Mouse (Mus musculus) frontal cortex, postnatal 10 days (tissue): ENCODE measurements around the gene Cenpn.
A peak's percentile ranks its signal among the peaks of the same experiment; 100 is the strongest.

ENCODE experiments used
- DNase-seq, 2 experiments: peaks; one replicate each; pipeline ENCODE4 v3.0.0; 2022; ENCODE audit warnings: low spot score in 2 of 2, mixed read lengths in 1 of 2

The Cenpn gene

DNA sequence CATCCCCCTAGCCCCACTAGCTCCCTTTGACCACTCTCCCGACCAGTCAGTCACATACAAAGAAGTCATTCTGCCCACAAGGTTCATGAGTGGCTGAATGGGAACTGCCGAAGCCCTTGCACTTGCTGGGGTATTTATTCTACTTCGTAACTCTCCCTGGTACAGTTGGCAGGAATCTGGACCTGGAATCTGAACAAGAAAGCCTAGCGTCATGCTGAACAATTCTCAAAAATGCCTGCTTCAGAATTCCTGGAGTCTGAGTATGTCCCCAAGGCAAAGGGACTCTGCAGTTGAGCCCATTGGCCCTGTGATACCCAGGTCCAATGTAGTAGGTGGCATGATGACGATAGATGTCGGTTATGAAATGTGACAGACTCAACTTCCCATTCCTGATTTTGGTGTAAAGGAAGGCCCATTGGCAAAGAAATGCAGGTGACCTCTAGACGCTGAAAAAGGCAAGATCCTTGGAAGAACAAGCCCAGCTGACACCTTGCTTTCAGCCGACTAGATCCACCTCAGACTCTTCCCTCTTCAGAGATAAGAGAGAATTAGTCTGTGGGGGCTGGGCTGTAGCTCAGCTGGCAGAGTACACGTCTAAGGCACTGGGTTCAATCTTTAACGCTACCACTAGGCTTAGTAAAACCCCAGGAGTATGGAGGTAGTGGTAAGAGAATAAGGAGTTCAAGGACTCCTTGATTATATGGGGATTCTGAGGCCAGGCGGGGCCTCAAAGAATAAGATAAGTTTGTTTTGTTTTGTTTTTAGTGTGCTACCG lies 20.9 kb downstream of the Cenpn start:
- no peak for DNase-seq

DNA sequence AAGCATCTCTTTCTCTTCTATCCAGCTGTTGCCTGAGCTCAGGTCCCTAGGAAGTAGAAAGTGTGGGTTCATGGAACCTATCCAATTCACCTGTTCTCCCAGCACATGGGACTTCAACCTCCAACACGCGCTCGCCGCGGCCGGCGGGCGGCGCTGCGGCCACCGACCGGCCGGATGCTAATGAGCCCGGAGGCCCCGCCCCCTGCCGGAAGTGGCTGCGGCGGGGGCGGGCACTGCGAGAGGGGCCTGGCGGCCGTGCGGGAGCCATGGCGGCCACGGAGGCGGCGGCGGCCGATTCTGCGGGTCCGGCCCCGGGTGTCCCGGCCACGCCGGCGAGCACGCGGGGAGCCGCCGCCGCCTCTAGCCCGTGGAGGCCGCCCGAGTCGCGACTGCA lies 21.6 kb downstream of the Cenpn start, which contains the start of gene Atmin:
TSS of gene Atmin (plus strand) at position 233 of the 394 bp plus-strand sequence.
- peak; percentile 69 to 83 for DNase-seq

DNA sequence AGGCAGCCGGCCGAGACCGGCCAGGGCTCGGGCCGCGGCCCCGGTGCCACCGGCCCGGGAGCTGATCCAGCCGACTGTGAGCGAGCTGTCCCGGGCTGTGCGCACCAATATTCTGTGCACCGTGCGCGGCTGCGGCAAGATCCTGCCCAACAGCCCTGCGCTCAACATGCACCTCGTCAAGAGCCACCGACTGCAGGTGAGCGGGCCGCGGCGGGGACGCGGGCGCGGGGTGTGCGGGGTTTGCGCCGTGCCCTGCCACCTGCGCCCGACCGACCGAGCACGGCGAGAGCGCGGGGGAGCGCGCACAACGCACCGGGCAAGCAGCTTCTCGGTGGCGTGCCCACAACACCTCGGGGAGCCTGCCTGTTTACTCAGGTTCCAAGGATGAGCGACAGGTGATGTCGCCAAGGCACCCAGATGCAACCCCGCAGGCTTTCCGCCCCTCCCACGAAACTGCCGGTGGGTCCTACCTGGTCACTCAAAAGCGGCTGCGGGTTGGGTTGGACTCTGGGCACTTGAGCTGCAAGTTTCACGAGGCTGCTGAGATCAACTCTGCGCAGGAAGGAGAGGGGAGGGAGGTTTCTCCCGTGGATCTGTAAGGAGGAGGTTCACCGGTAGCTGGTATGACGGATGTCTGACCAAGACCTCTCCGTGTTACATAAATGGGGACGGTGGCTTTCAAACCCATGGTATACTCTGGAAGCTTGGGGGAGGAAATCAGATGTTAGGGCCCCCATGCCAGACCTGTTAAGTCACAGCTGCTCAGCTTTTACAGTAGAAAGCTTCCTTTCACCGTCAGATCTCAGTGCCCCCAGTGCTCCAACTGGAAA lies 22.2 kb downstream of the Cenpn start:
- DNase-seq, result peak in 1 of 2 experiments; percentile 22

GRCm38 (mm10) chr8:116944385-116944696 lies 22.8 kb downstream of the Cenpn start:
- no peak for DNase-seq

DNA sequence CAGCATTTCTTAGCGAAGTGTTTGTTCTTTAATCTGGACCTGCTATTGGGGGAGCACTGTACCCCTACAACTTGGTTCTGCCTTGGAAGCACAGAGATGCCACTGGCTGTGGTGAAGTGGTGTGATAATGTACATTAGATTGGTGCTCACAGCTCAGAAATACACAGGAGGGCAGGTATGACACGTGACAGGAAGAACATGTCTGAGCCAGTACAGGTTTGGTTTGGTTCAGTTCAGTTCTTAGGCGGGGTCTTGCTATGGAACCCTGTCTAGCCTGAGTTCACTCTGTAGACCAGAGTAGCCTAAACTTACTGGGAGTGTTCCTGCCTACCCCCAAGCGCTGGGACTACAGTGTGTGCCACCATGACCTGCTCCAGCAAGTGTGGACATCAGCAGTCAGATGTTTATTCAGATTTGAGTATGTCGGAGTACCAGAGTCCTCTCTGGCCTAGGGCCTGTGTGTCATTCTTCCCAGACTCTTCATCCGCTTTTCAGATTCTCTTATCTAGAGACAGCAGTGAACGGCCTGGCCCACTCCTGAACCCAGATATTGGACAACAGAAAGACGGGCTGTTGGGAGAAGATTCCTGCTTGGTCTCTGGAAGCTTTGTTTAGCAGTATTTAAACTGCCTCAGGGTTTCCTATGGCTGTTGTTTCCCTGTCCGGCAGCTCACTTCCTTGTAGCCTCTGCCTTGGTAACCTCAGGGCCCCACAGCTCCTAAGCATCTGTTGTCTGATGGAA lies 23.8 kb downstream of the Cenpn start:
- no peak for DNase-seq

- DNase-seq, result peak in 1 of 2 experiments; percentile 25
Observed at GRCm38 (mm10) chr8:116946268-116946838, 24.8 kb downstream of the Cenpn start.

GRCm38 (mm10) chr8:116946851-116947250 lies 25.3 kb downstream of the Cenpn start:
- DNase-seq, result no peak

- DNase-seq, result no peak
Observed at GRCm38 (mm10) chr8:116947589-116947988, 26.1 kb downstream of the Cenpn start.

DNA sequence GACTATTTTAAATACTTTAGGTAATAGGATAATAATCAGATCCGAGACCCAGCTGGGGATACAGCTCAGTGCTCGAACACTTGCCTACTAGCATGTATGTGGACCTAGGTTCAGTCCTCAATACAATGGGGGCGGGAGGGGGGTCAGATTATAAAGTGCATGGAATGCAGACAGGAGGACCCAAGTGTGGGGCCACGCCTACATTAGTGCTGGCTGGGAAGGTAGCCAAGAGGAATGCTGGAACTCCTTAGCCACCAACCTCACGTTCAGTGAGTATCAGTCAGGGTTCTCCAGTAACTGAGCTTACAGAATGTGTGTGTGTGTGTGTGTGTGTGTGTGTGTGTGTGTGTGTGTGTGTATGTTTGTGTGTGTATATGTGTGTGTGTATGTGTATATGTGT lies 29.8 kb downstream of the Cenpn start:
- DNase-seq, result no peak

- DNase-seq, result no peak
Observed at GRCm38 (mm10) chr8:116951778-116952177, 30.2 kb downstream of the Cenpn start.

GRCm38 (mm10) chr8:116952428-116952827 lies 30.9 kb downstream of the Cenpn start:
- DNase-seq, result no peak

DNA sequence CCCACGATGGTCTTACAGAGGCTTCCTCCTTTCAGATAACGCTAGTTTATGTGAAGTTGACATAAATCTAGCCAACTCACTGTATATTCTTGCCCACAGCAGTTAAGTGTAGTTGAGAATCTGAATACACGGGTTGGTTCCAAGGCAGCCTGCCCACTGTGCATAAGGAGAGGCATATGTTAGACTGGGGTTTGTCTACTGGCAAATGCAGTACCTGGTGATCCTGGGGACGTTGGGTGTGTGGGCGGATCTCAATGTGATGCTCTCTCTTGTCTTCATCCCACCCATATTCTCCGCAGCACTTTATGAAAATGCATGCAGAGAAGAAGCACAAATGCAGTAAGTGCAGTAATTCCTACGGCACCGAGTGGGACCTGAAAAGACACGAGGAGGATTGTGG lies 32.9 kb downstream of the Cenpn start:
- DNase-seq, result peak; percentile 39 to 71

- no peak for DNase-seq
Observed at GRCm38 (mm10) chr8:116969531-116969930, 48.0 kb downstream of the Cenpn start.

- no peak for DNase-seq
Observed at GRCm38 (mm10) chr8:116975066-116975465, 53.5 kb downstream of the Cenpn start.

GRCm38 (mm10) chr8:116975606-116976005 lies 54.1 kb downstream of the Cenpn start:
- no peak for DNase-seq

GRCm38 (mm10) chr8:116978052-116978451 lies 56.5 kb downstream of the Cenpn start:
- no peak for DNase-seq

GRCm38 (mm10) chr8:116978631-116979256 lies 57.2 kb downstream of the Cenpn start, which contains the start of gene 1700030J22Rik:
Gene 1700030J22Rik, minus strand, starts transcription at chr8:116978959.
- peak; percentile 96 to 98 for DNase-seq

DNA sequence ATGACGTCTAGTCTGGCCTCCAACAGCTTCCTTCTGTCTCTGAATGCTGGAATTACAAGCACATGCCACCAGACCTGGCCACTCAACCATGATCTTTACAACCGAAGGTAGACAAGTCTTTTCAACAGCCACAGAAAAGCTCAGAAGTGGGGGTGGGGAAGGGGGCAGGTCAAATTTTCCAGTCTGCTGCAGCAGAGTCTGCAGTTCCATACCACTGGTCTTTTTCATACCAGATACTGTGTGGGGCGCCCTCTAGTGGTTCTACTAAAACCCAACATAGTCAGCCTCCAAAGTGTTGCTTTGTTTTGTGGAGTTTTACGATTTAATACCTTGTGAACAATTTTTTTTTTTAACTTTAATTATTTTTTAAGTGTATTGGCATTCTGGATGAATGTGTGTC lies 58.6 kb downstream of the Cenpn start:
- DNase-seq, result peak; percentile 23 to 37

DNA sequence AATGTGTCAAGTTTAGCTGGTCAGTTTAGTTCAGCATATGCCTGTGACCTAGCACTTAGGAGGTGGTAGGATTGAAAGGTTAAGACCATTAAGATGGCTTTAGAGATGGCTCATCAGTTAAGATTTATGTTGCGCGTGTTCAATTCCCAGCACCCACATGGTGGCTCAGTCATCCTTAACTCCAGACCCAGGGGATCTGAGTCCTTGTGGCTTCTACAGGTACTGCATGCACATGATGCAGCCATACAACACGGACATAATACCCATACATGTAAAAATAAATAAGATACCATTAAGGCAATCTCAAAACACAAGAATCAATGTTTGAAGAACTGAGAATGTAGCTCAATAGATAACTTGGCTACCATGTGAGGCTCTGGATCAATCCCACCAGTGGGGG lies 68.3 kb downstream of the Cenpn start:
- no peak for DNase-seq
